Mouse (Mus musculus): Measurements from ENCODE around the gene Mical3. TPM values are rescaled to one million over a fixed set of nuclear protein-coding genes. Genes with fewer than 3 reads are reported as not detected.
"Not testable (repeated sequence)": the region's sequence is repeated elsewhere in the genome, so short reads cannot be mapped to it uniquely, and the experiment has no call there.

The Mical3 gene
- polyA plus RNA-seq, 1 experiment: 49.0 TPM

GRCm38 (mm10) chr6:120914533-120914910 lies 216.3 kb downstream of the Mical3 start:
- Histone ChIP-seq H3K4me3 (ENCODE audit: low read depth, low read length) (peak overlapping the region; percentile 2; the same call in 1 of the 2 replicates), H3K27me3 (ENCODE audit: control insufficient read depth, insufficient read depth, low read length, poor library complexity, severe bottlenecking) (no peaks in the 10 kb centered on the region), H3K9me3 (replicated peaks; ENCODE audit: control insufficient read depth, insufficient read depth, low read length, poor library complexity, severe bottlenecking) (no peaks in the 10 kb centered on the region), H3K36me3 (ENCODE audit: control insufficient read depth, insufficient read depth, low read length, poor library complexity, severe bottlenecking) (peaks cover 3% of the 10 kb centered on the region; the same call in 1 of the 2 replicates), H3K27ac (ENCODE audit: insufficient read depth, low read length) (peak overlapping the region; percentile 13; the same call in 1 of the 2 replicates), H3K9ac (ENCODE audit: low read depth, poor library complexity, severe bottlenecking) (peak overlapping the region; percentile 88), H3K4me1 (ENCODE audit: control insufficient read depth, insufficient read depth, low read length) (peaks cover 8% of the 10 kb centered on the region)
- TF ChIP-seq CTCF (IDR thresholded peaks at IDR 0.05; ENCODE audit: low read depth, low read length): no peak
- TF ChIP-seq POLR2A (IDR thresholded peaks at IDR 0.05; ENCODE audit: insufficient read depth, low read length): no peak
- no peak for TF ChIP-seq EP300 (IDR thresholded peaks at IDR 0.05; ENCODE audit: insufficient read depth, low read depth, low read length)

- H3K4me1 ChIP-seq (ENCODE audit: control insufficient read depth, insufficient read depth, low read length): peaks cover 8% of the 10 kb centered on the region
- H3K9ac ChIP-seq (ENCODE audit: low read depth, poor library complexity, severe bottlenecking): no peak overlapping the region
- TF ChIP-seq POLR2A (IDR thresholded peaks at IDR 0.05; ENCODE audit: insufficient read depth, low read length) (no peak), EP300 (IDR thresholded peaks at IDR 0.05; ENCODE audit: insufficient read depth, low read depth, low read length) (no peak), CTCF (IDR thresholded peaks at IDR 0.05; ENCODE audit: low read depth, low read length) (no peak)
- no peak overlapping the region for H3K4me3 ChIP-seq (ENCODE audit: low read depth, low read length)
- peaks cover 3% of the 10 kb centered on the region; the same call in 1 of the 2 replicates for H3K36me3 ChIP-seq (ENCODE audit: control insufficient read depth, insufficient read depth, low read length, poor library complexity, severe bottlenecking)
- no peaks in the 10 kb centered on the region for H3K27me3 ChIP-seq (ENCODE audit: control insufficient read depth, insufficient read depth, low read length, poor library complexity, severe bottlenecking)
- H3K27ac ChIP-seq (ENCODE audit: insufficient read depth, low read length): no peak overlapping the region
- no peaks in the 10 kb centered on the region for H3K9me3 ChIP-seq (replicated peaks; ENCODE audit: control insufficient read depth, insufficient read depth, low read length, poor library complexity, severe bottlenecking)
Observed at GRCm38 (mm10) chr6:120913783-120914182, 217.0 kb downstream of the Mical3 start.

- Histone ChIP-seq H3K4me3 (ENCODE audit: low read depth, low read length) (no peak overlapping the region), H3K4me1 (ENCODE audit: control insufficient read depth, insufficient read depth, low read length) (peaks cover 8% of the 10 kb centered on the region), H3K27ac (ENCODE audit: insufficient read depth, low read length) (no peak overlapping the region), H3K9ac (ENCODE audit: low read depth, poor library complexity, severe bottlenecking) (no peak overlapping the region), H3K9me3 (replicated peaks; ENCODE audit: control insufficient read depth, insufficient read depth, low read length, poor library complexity, severe bottlenecking) (no peaks in the 10 kb centered on the region), H3K27me3 (ENCODE audit: control insufficient read depth, insufficient read depth, low read length, poor library complexity, severe bottlenecking) (no peaks in the 10 kb centered on the region), H3K36me3 (ENCODE audit: control insufficient read depth, insufficient read depth, low read length, poor library complexity, severe bottlenecking) (peaks cover 3% of the 10 kb centered on the region; the same call in 1 of the 2 replicates)
- TF ChIP-seq EP300 (IDR thresholded peaks at IDR 0.05; ENCODE audit: insufficient read depth, low read depth, low read length) (no peak), CTCF (IDR thresholded peaks at IDR 0.05; ENCODE audit: low read depth, low read length) (no peak)
Observed at GRCm38 (mm10) chr6:120912931-120913330, 217.9 kb downstream of the Mical3 start.

GRCm38 (mm10) chr6:120911213-120912007 lies 219.4 kb downstream of the Mical3 start:
- Histone ChIP-seq H3K36me3 (ENCODE audit: control insufficient read depth, insufficient read depth, low read length, poor library complexity, severe bottlenecking) (peaks cover 3% of the 10 kb centered on the region; the same call in 1 of the 2 replicates), H3K4me1 (ENCODE audit: control insufficient read depth, insufficient read depth, low read length) (peaks cover 9% of the 10 kb centered on the region), H3K9me3 (replicated peaks; ENCODE audit: control insufficient read depth, insufficient read depth, low read length, poor library complexity, severe bottlenecking) (no peaks in the 10 kb centered on the region), H3K27ac (ENCODE audit: insufficient read depth, low read length) (0 out of 2 replicates have a peak overlapping the region, but pooled peaks have one; percentile 7), H3K4me3 (ENCODE audit: low read depth, low read length) (no peak overlapping the region), H3K27me3 (ENCODE audit: control insufficient read depth, insufficient read depth, low read length, poor library complexity, severe bottlenecking) (no peaks in the 10 kb centered on the region), H3K9ac (ENCODE audit: low read depth, poor library complexity, severe bottlenecking) (no peak overlapping the region)
- TF ChIP-seq POLR2A (IDR thresholded peaks at IDR 0.05; ENCODE audit: insufficient read depth, low read length): no peak
- TF ChIP-seq CTCF (IDR thresholded peaks at IDR 0.05; ENCODE audit: low read depth, low read length): no peak
- no peak for TF ChIP-seq EP300 (IDR thresholded peaks at IDR 0.05; ENCODE audit: insufficient read depth, low read depth, low read length)

- Histone ChIP-seq H3K9ac (ENCODE audit: low read depth, poor library complexity, severe bottlenecking) (no peak overlapping the region), H3K27ac (ENCODE audit: insufficient read depth, low read length) (no peak overlapping the region), H3K27me3 (ENCODE audit: control insufficient read depth, insufficient read depth, low read length, poor library complexity, severe bottlenecking) (no peaks in the 10 kb centered on the region), H3K4me3 (ENCODE audit: low read depth, low read length) (no peak overlapping the region), H3K4me1 (ENCODE audit: control insufficient read depth, insufficient read depth, low read length) (peaks cover 9% of the 10 kb centered on the region), H3K9me3 (replicated peaks; ENCODE audit: control insufficient read depth, insufficient read depth, low read length, poor library complexity, severe bottlenecking) (no peaks in the 10 kb centered on the region), H3K36me3 (ENCODE audit: control insufficient read depth, insufficient read depth, low read length, poor library complexity, severe bottlenecking) (peaks cover 4% of the 10 kb centered on the region; the same call in 1 of the 2 replicates)
- peak; percentile 39 for TF ChIP-seq CTCF (IDR thresholded peaks at IDR 0.05; ENCODE audit: low read depth, low read length)
- no peak for TF ChIP-seq POLR2A (IDR thresholded peaks at IDR 0.05; ENCODE audit: insufficient read depth, low read length)
- no peak for TF ChIP-seq EP300 (IDR thresholded peaks at IDR 0.05; ENCODE audit: insufficient read depth, low read depth, low read length)
Observed at GRCm38 (mm10) chr6:120909501-120909900, 221.3 kb downstream of the Mical3 start.

- peak overlapping the region; percentile 62 for H3K27ac ChIP-seq (ENCODE audit: insufficient read depth, low read length)
- H3K36me3 ChIP-seq (ENCODE audit: control insufficient read depth, insufficient read depth, low read length, poor library complexity, severe bottlenecking); H3K4me1 ChIP-seq (ENCODE audit: control insufficient read depth, insufficient read depth, low read length); H3K9me3 ChIP-seq (replicated peaks; ENCODE audit: control insufficient read depth, insufficient read depth, low read length, poor library complexity, severe bottlenecking); H3K4me3 ChIP-seq (ENCODE audit: low read depth, low read length); H3K9ac ChIP-seq (ENCODE audit: low read depth, poor library complexity, severe bottlenecking); H3K27me3 ChIP-seq (ENCODE audit: control insufficient read depth, insufficient read depth, low read length, poor library complexity, severe bottlenecking): not testable (repeated sequence)
Observed at GRCm38 (mm10) chr6:120907876-120908597, 222.8 kb downstream of the Mical3 start.
